Mouse (Mus musculus): ENCODE data around the gene Pank1. TPM values are rescaled to one million over a fixed set of nuclear protein-coding genes. Genes with fewer than 3 reads are reported as not detected.
A peak's percentile ranks its signal among the peaks of the same experiment; 100 is the strongest.

Gene Pank1
- total RNA-seq, 2 experiments from 2014 or later, result 21.5 to 22.0 TPM

DNA sequence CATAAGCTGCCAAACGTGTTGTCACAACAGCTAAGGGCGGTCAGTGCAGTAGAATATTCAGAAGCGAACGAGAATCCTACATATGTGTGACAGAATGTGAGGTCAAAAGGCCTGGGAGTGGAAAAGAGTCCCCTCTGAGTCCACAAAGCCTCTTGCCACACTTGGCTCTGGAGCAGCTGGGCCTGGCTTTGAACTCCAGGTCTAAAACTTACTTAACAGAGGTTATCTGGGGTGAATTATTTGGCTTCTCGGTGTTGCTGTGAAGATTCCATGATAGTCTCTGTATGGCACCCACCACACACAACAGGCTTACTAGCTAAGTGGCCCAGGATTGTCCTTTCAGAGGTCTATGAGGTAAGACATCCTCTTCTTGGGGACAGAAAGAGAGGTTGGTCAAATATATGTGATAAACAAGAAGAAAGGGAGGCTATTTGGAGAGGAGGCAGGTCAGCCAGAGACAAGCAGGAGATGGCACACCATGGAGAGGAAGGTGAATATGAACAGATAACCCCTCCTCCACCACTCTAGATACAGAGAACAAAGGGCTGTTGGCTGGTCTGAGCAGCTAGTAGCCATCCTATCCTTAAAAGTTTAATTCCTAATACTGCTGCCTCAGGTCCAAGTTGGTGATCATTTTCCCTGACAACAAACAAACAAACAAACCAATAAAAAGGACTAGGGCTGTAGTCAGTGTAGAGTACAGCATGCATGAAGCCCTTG, 51.2 kb downstream of the Pank1 start:
- DNase-seq (ENCODE audit: low spot score in 2 of 2), result no peak

DNA sequence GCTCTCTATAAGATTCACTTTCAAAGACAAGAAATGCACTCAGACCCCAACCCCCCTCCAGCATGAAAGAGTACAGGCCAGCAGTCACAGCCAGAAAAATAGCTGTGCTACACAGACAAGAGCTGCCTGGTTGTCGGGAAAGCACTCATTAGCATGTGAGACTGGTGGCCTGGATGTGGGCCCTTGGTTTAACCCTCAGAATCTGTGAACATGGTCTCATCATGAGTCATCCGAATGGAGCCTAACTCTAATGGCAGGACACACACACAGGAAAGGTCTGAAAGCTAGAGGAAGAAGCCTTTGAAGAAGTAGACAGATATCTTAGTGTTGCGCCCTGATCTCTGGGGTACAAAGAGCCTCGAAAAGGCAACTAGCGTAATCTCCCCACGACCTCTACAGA, 51.8 kb downstream of the Pank1 start:
- no peak for DNase-seq (ENCODE audit: low spot score in 2 of 2)

DNA sequence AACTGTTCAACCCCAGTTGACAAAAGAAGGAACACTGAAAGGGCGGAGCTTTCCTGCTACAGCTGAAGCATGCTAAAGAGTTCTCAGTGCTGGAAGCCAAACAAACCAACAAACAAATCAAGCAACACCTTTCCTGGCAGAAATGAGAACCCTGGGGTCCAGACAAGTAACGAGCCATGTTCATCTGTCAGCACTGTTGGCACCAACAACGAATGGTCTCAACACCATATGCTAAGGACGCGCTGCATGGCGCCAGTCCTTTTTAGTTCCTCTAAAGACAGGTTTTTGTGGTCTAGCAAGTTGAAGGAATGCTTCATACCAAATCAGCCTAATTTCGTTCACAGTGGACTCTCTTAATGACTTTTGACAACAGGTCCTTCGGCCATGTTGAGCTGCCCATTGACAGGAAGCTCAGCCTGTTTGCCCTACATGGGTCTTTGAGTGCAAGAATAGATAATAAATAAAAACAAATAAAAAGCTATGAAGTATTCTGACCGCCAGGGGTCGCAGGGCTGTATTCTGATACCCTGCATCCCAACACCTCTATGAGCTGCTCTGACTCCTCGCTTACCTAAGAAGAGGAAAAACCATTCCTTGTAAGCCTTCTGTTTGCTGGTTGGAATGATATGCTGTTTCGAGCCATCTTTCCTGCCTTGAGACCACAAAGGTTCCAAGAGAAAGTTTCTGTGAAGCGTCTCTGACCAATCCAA, 53.2 kb downstream of the Pank1 start:
- DNase-seq (ENCODE audit: low spot score in 2 of 2), result peak; percentile 14 to 20

DNA sequence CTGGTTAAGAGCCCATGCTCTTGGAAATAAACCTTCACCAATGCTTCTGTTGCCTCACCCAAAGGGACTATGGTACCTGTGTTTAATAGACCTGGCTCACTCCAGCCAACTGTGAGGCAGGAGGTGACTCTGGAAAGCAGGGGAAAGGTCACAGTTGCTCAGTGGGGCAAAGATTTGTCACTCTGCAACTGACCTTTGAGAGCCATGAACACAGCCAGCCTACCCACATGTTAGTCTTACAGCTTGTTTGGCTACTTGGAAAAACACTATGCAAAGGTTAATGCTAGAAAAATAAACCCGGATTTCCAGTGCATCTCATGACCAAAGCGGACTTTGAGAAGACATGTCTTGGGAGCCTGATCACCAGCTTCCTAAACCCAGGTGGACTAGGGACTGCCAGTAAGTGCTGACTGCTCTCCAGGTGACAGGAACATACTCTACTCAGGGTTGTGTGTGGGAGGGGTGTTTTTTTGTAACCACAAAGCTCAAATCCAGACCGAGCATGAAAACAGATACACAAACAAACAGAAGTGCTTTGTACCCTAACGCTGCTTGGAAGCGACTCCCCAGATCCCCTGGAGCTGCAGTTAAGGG, 59.6 kb downstream of the Pank1 start:
- no peak for DNase-seq (ENCODE audit: low spot score in 2 of 2)

DNA sequence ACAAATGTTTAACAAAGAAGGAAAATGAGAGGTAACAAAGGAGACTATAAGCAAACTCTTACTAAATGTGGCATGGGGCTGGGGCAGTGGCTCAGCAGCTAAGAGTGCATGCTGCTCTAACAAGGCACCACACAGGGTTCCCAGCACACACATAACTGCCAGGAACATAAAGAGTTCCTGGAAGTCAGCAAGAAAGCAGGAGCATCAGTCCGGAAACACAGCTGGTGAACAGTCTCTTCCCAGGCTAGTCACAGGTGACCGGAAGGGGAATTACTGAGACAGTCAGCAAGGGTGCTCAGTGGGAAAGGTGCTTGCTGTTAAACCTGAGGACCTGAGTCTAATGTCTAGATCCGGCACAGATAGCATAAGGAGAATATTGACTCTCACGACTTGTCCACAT, 63.9 kb downstream of the Pank1 start:
- no peak for DNase-seq (ENCODE audit: low spot score in 2 of 2)

DNA sequence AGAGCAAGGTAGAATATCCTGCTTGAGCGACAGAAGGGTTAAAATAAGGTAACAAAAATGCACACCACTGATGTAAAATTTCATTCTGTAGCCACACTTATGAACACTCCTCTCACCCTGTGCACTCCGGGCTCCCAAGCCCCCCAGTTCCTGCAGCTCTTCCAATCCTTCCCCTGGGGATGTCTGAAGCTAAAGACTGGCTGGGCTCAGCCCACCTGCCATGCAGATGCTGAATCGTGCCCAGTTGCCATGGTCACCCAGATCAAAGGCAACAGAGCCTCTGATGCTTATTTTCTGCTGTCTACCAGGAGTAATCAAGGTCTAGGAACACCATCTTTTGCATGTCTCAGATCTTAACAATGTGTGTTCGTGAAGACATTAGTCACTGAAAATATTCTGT, 64.6 kb downstream of the Pank1 start:
- DNase-seq (ENCODE audit: low spot score in 2 of 2), result no peak

DNA sequence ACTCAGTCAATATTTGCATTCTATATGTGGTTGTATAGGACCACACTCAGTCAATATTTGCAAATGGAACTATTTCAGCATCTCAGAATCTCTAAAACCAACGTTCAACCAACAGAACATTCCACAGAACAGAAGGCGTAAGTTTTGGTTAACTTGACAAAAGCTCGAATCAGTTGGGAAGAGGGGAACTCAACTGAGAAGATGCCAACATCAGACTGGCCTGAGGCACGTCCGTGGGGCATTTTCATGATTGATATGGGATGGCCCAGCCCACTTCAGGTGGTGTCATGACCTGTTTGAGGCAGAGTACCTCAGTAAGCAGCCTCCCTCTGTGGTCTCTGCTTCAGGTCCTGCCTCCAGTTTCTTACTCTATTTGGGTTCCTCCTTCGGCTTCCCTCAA, 65.3 kb downstream of the Pank1 start:
- DNase-seq (ENCODE audit: low spot score in 2 of 2), result no peak

DNA sequence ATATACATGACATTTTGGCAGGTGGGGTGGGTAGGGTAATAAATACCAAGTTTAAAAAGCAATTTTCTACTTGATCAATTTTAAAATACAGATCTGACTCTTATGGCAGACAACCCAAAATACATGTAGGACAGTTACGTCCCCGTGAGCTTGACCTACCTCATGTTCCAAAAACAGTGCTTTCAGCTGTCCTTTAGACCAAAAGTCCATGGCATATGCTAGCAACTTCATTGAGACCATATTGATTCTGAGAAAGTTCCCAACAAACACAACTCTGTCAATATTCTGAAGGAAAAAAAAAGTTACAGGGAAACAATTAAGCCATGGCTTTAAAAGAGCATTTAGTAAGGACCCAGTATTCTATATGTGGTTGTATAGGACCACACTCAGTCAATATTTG, 65.7 kb downstream of the Pank1 start:
- no peak for DNase-seq (ENCODE audit: low spot score in 2 of 2)

DNA sequence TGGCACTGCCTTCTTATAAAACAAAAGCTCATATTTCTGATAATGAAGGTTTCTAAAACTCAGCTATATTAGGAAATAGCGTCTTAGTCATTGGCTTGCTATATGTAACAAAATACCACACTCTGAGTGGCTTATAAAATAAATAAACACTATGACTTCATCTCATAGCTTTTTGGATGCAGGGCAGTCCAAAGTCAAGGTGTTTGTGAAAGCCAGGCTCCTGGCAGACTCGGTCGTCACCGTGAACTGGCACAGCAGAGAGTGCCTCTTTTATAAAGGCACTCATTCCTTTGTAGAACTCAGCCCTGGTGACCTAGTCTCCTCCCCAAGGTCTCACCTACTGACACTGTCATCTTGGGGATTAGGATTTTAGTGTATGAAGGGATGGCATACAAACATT, 66.5 kb downstream of the Pank1 start:
- DNase-seq (ENCODE audit: low spot score in 2 of 2), result no peak

DNA sequence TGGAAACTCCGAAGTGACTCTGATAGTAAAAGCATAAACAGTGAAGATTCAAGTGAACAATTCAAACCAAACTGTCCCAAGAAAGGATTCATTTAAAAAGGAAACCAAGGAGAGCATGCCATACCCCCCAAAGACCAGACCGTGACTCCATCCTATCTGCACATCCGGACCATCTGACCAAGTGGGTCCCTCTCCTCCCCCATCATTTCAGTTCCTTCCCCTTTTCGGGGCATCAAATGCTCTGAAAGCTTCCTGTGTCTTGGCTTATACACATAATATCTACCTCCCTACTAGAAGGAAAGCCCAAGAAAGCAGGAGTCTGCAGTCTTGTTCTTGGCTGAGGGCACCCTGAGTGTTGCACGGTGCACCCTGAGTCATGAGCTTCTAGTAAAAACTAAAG, 72.1 kb downstream of the Pank1 start:
- DNase-seq (ENCODE audit: low spot score in 2 of 2), result no peak

DNA sequence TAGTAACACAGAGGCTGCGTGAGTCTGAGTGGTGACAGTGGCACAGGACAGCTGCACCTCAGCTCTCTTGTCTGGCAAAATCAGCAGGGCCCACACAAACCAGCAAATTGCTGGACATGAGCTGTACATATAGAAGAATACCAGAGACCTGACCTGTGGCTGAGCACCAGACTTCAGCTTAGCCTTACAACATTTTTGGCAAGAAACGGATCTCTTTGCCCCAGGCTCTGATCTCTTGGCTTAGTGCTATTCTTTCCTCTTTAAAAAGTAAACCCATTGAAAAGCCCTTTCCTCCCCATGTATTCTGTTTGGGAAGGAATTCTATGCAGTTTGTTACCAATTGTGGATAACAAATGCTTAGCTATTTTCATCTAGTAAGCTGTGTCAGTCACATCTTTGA, 74.2 kb downstream of the Pank1 start:
- no peak for DNase-seq (ENCODE audit: low spot score in 2 of 2)

DNA sequence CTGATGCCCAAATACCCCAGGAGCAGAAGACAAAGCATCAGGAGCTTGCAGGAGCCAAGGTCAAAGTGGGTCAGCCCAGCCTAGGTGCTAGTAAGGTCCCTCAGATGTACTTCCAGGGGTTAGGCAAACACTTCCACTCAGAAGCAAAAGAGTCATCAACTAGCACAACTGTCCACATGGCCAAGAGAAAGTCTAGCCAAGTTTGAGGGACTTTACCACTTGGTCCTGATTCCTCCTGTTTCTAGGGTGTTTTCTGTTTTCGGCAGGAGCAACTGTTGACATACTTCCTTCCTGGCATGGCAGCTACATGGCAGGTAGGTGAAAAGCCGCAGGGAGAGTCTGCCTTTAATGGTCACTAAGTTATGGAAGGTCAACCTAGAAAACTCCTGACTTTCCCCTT, 74.7 kb downstream of the Pank1 start:
- DNase-seq (ENCODE audit: low spot score in 2 of 2), result no peak

DNA sequence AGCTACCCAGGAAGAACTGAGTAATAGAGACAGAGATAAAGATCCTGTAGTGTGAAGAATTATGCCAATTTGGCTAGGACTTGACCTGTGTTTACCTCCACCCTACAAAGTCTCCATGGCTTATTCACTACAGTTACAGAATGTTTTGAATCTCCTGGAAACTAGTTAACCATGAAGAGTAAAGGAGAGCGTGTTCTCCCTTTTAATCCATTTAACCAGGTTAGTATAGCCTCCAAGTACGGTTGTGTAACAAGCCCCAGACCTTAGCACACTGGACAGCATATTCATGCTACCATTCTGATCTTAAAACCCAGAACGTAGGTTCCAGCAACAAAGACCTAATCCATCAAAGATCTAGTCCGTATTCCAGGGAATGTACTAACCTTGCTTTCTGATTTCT, 75.9 kb downstream of the Pank1 start:
- no peak for DNase-seq (ENCODE audit: low spot score in 2 of 2)

DNA sequence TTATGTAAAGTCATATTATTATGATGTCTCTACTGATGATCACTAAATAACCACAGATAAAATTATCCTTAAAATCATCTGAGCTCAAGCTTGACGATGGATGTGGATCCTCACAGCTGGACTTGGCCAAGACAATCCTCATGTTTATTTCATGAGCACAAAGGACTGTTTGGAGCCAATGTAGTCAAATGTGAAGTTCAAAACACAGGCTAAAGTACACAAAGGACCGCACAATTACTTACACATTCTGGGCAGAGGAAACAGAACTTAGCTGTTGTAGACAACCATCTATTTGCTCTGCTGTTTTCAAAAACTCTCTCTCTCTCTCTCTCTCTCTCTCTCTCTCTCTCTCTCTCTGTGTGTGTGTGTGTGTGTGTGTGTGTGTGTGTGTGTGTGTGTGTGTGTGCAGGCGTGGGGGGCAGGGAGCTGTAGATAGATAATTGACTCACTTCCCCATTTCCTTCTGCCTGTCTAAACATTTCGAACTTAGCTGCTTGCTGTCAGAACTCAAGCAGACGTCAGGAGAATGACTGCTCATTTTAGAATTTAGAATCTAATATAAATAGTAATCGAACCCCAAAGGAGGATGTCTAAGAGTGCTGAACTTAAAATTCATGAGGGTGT, 79.5 kb downstream of the Pank1 start:
- DNase-seq (ENCODE audit: low spot score in 2 of 2), result no peak

DNA sequence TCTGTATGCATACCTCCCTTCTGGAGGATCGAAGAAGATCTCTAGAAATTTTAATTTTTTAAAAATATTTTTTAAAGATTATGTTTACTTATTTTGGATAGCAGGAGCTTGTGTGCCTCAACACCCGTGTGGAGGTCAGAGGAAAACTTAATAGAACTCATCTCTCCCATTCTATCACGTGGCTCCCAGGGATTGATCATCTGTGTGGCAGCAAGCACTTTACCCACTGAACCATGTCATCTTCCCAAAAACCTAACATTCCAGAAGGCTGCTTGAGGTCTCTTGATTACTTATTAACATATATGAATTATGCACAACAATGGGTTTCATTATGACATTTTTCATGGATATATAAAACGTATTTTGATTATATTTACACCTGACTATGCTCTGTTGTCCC, 82.9 kb downstream of the Pank1 start:
- no peak for DNase-seq (ENCODE audit: low spot score in 2 of 2)

DNA sequence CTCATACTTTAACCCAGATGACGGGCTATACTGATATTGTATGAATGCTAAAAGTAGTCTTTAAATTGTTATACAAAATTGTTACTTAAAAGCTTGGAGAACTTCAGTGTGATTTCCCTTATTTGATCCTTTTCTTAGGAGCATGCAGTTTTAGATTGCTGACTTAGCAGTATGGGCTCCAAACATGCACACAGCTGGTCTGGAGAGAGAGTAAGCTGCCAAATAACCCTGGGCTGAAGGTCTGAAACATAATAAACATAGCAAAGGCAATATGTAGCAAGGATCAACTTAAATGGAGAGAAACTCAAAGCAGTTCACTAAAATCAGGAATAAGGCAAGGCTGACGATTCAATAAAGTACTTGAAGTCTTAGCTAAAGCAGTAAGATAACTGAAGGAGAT, 96.8 kb downstream of the Pank1 start:
- no peak for DNase-seq (ENCODE audit: low spot score in 2 of 2)

DNA sequence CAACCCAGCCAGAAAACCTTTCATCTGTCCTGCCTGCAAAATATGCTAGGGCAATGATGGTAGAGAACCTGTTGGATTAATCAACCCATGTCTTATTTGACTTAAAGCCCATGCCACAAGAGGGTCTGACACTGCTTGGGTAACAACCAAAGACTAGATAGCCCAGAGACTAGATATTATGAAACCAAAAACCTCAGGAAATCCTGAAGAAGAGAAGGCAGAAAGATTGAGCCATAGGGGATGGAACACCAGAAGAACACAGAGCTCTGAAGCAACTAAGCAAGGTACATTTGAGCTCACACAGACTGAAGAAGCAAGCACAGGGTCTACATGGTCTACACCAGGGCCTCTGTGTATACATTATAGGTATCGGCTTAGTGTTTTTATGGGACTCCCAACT, 100.3 kb downstream of the Pank1 start:
- DNase-seq (ENCODE audit: low spot score in 2 of 2), result no peak

DNA sequence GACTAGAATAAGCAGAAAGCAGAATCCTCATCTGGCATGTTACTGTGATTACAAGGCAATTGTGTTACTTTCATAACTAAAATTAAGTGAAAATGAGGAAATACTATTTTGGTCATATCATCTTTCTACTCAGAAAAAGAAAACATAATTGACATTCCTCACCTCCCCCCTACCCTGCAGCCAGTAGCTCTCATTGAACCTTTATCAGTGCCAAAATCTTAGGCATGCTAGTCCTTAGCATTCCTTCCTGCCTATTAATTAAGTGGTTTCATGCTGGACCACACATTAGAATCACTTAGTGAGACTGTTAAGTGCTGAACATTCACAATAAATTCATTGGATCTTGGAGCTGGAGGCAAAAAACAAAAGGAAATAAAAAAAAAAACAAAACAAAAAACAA, 101.2 kb downstream of the Pank1 start:
- DNase-seq (ENCODE audit: low spot score in 2 of 2), result no peak

DNA sequence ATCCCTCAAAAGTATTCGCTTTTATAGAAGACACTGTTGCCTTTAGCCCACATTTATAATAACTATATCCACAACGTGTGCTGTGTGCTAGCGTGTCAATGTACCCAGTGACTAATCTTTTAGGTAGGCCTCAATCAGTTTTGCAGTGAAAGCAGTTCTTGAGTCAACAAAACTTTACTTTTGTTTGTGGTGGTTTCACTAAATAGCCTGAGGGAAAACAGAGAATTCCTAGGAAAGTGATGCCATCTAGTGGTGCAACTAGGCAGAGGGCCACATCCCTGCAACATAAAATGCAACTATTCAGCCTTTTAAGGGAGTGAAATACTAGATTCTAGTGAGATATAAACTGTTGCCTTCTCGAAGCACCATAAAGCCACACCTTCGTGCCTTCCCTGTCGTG, 106.5 kb downstream of the Pank1 start:
- DNase-seq (ENCODE audit: low spot score in 2 of 2), result peak; percentile 44 to 58

DNA sequence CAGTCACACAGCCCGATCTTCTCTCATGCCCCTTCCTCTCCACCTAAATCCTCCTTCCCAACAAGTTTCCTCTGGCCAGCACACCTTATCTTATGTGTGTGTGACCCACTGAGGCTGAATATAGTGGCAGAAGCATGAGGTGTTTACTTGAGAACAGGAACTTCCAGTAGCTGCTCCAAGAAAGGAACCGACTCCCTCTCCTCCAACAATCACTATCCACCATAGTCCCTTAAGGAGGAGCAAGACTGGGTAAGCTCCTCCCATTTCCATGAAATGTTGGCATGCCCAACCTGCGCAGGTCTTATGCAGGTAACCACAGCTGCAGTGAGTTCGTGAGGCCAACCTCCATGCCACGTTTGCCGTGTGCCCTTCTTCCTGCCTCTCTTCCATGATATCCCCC, 108.5 kb downstream of the Pank1 start:
- no peak for DNase-seq (ENCODE audit: low spot score in 2 of 2)

DNA sequence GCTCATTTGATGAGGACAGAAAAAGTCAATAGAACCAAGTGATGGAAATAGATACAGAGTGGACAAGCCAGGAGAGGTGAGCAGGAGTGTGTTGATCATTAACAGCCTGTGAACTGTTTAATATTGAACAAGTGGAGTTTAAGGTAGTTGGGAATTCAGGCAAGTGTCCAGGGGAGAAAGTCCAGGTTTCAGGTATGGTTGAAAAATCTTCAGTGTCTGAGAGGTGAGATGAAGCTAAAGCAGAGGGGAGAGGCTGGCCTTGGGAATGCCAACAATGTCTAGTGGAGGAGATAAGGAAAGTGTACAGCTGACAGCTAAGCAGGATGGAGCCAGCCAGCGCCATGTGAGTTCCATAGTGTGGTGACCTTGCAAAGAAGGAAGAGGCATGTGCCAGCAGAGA, 120.5 kb downstream of the Pank1 start:
- DNase-seq (ENCODE audit: low spot score in 2 of 2), result no peak

Measured in left cerebral cortex, adult 18-20 months (tissue).